Mouse (Mus musculus) erythroblast, embryonic 14.5 days (primary cell): ENCODE results near the gene Rabgap1l.

Experiments
- GATA1 ChIP-seq: IDR thresholded peaks from 2 replicates; pipeline ENCODE4 v1.6.1; 2012; ENCODE audit warnings: low read length, inconsistent platforms, mixed read lengths
- TAL1 ChIP-seq: IDR thresholded peaks from 3 replicates; pipeline ENCODE4 v1.6.1; 2012; ENCODE audit warnings: low read length, inconsistent platforms, mixed read lengths

- no peak for TF ChIP-seq GATA1
- no peak for TF ChIP-seq TAL1
Observed at GRCm38 (mm10) chr1:160410822-160411221, 382.2 kb downstream of the Rabgap1l start.
